Mouse (Mus musculus) olfactory bulb, adult 2 months (tissue): ENCODE data around the gene C1ql4.

ENCODE experiments used
- CTCF ChIP-seq: fragments of 200-500 bp; IDR thresholded peaks from 2 replicates; pipeline ENCODE4 v1.5.1; 2012; ENCODE audit warnings: low read depth, mild to moderate bottlenecking, low read length, moderate library complexity; ENCODE audit not compliant: insufficient read depth
- POLR2A ChIP-seq: fragments of 200-500 bp; IDR thresholded peaks from 2 replicates; pipeline ENCODE4 v1.6.1; 2012; ENCODE audit warnings: mild to moderate bottlenecking, low read depth, low read length, moderate library complexity; ENCODE audit not compliant: insufficient read depth

GRCm38 (mm10) chr15:99113396-99113975 is 25.9 kb upstream of the C1ql4 start:
- TF ChIP-seq CTCF, result no peak
- no peak for TF ChIP-seq POLR2A
